Mouse (Mus musculus): ENCODE measurements around the gene Cacng8.

DNA sequence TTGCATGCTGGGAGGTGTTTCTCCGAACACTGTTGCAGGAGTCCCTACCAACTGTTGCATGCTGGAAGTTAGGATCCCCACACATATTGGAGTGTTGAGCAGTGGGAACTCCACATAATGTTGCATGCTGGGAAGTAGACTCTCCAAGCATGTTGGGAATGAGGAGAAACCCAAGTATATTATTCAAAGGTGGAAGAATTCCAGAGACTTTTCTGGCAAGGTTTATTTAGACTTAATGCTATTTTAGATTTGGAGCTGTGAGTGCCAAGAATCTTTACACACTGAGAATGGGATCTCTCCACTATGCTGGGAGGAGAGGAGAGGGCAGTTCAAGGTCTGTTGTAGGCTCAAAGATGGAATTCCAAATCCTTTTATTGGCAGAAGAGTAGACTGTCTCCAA is 41.6 kb downstream of the Cacng8 start:
- TF ChIP-seq POLR2A (IDR thresholded peaks at IDR 0.05; ENCODE audit: low read depth, low read length) (no peak), CTCF (IDR thresholded peaks at IDR 0.05; ENCODE audit: extremely low read depth, insufficient read depth, insufficient read length, insufficient replicate concordance) (no peak)
